Mouse (Mus musculus) forebrain, embryonic 15.5 days (tissue): ENCODE measurements around the gene Rad51. TPM values are rescaled to one million over a fixed set of nuclear protein-coding genes. Genes with fewer than 3 reads are reported as not detected.

ENCODE experiments used
- ATAC-seq: fragments of 200-750 bp; cut with Nextera tagmentation; replicated peaks from 2 replicates; pipeline ENCODE4 v1.8.0; 2017; ENCODE audit warnings: mild to moderate bottlenecking, moderate TSS enrichment, moderate library complexity
- H3K27ac ChIP-seq: fragments of 300-500 bp; sonication (generic); replicated peaks from 2 replicates; pipeline ENCODE4 v1.5.1; 2015; ENCODE audit warnings: mild to moderate bottlenecking, inconsistent platforms
- H3K27me3 ChIP-seq: fragments of 300-500 bp; sonication (generic); 2 replicates; pipeline ENCODE4 v1.6.1; 2015; ENCODE audit warnings: inconsistent platforms
- H3K36me3 ChIP-seq: fragments of 300-500 bp; sonication (generic); 2 replicates; pipeline ENCODE4 v1.6.1; 2015; ENCODE audit warnings: mild to moderate bottlenecking, inconsistent platforms
- H3K4me1 ChIP-seq: fragments of 300-500 bp; sonication (generic); 2 replicates; pipeline ENCODE4 v1.6.1; 2015; ENCODE audit warnings: inconsistent platforms
- H3K4me2 ChIP-seq: fragments of 300-500 bp; sonication (generic); replicated peaks from 2 replicates; pipeline ENCODE4 v1.6.1; 2015; ENCODE audit warnings: mild to moderate bottlenecking, inconsistent platforms
- H3K4me3 ChIP-seq: fragments of 300-500 bp; sonication (generic); 2 replicates; pipeline ENCODE4 v1.5.1; 2015; ENCODE audit warnings: mild to moderate bottlenecking, inconsistent platforms
- H3K9ac ChIP-seq: fragments of 300-500 bp; sonication (generic); replicated peaks from 2 replicates; pipeline ENCODE4 v1.6.1; 2015; ENCODE audit warnings: mild to moderate bottlenecking, inconsistent platforms
- H3K9me3 ChIP-seq: fragments of 300-500 bp; sonication (generic); 2 replicates; pipeline ENCODE4 v1.6.1; 2016; ENCODE audit warnings: inconsistent platforms
- WGBS: fragments of 180-500 bp; shearing (Covaris S2); methylation state at CpG from one replicate; pipeline ENCODE4 v1.1.7; 2015; ENCODE audit warnings: mixed read lengths; 5-methylcytosine and 5-hydroxymethylcytosine counted together
- polyA plus RNA-seq: library from polyadenylated mRNA; unstranded; fragments of >200 nt; fragmentation: Nextera tagmentation; extraction: Ambion mirVana; gene quantifications from 2 replicates; pipeline ENCODE4 v1.2.1, GENCODE M21; 2015

Rad51 gene
- 18.7 and 24.0 TPM in 2 replicates for polyA plus RNA-seq

DNA sequence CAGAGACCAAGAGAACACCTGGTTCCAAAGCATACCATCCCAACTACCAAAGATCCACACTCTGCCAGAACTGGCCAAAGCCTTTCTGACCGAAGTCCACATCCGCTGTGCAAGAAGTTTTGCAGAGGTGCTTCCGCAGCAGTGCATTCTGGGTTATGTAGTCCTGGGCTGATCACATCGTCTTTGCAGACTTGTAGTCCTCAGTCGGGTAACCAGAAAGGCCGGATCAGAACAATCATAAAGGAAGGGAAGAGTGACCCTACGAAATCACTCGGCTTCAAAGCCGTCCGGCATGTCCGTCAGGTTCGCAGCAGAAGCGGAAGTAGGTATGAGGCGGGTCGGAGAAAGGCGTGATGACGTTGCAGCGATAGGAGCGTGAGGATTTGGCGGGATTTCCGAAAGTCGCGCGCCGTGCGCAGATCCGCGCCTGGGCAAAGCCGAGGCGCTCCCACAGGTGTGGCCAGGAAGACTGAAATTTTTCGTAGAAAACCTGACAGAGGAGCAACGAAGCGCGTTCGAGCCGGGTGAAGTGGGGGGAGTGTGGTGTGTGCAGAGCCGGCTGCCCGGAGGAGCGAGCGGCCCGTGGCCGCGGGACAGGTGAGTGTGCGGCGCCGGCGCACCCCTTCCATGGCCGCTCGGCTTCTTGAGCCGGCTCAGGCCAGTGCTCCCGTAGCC is at the start of gene Rad51:
Rad51 (plus strand) TSS at position 356 of the 675 bp plus-strand sequence.
- Histone ChIP-seq H3K4me3 (peak within 1 kb of the TSS; percentile 64), H3K36me3 (no peaks in the 10 kb centered on the region), H3K9ac (peak within 1 kb of the TSS; percentile 56), H3K4me2 (peak within 1 kb of the TSS; percentile 90), H3K4me1 (peaks cover 13% of the 10 kb centered on the region), H3K9me3 (no peaks in the 10 kb centered on the region), H3K27me3 (no peaks in the 10 kb centered on the region), H3K27ac (peak within 1 kb of the TSS; percentile 85)
- under 1% methylated on average over 51 of the region's 51 CpGs for WGBS
- peak; percentile 95 for ATAC-seq

GRCm38 (mm10) chr2:119072397-119072796 is 40.2 kb upstream of the Rad51 start:
- Histone ChIP-seq H3K27me3 (no peaks in the 10 kb centered on the region), H3K4me2 (no peak overlapping the region), H3K4me1 (no peaks in the 10 kb centered on the region), H3K27ac (no peak overlapping the region), H3K9me3 (no peaks in the 10 kb centered on the region), H3K4me3 (no peak overlapping the region), H3K9ac (no peak overlapping the region), H3K36me3 (peaks cover 13% of the 10 kb centered on the region)
- no peak for ATAC-seq
- WGBS = 89% methylated on average over 4 of the region's 4 CpGs

- Histone ChIP-seq H3K9ac (no peak overlapping the region), H3K4me3 (no peak overlapping the region), H3K4me2 (no peak overlapping the region), H3K27ac (no peak overlapping the region), H3K36me3 (peaks cover 8% of the 10 kb centered on the region), H3K4me1 (no peaks in the 10 kb centered on the region), H3K9me3 (no peaks in the 10 kb centered on the region), H3K27me3 (no peaks in the 10 kb centered on the region)
- 91% methylated on average over 2 of the region's 2 CpGs for WGBS
- ATAC-seq = no peak
These were observed 26.4 kb upstream of the Rad51 start for GRCm38 (mm10) chr2:119086156-119086555.

- Histone ChIP-seq H3K9me3 (no peaks in the 10 kb centered on the region), H3K4me2 (no peak overlapping the region), H3K4me3 (no peak overlapping the region), H3K9ac (no peak overlapping the region), H3K4me1 (no peaks in the 10 kb centered on the region), H3K27ac (no peak overlapping the region), H3K36me3 (0 out of 2 replicates have a peak, but pooled peaks cover 3% of the 10 kb centered on the region), H3K27me3 (no peaks in the 10 kb centered on the region)
- ATAC-seq = no peak
These were observed 11.0 kb upstream of the Rad51 start for GRCm38 (mm10) chr2:119101552-119101951.

GRCm38 (mm10) chr2:119106583-119106982 is 6.0 kb upstream of the Rad51 start:
- peaks cover 2% of the 10 kb centered on the region for H3K4me1 ChIP-seq
- 84% methylated on average over 5 of the region's 5 CpGs for WGBS
- ATAC-seq = no peak
- no peak overlapping the region for H3K27ac ChIP-seq
- no peak overlapping the region for H3K9ac ChIP-seq
- no peaks in the 10 kb centered on the region for H3K9me3 ChIP-seq
- H3K4me2 ChIP-seq = no peak overlapping the region
- H3K27me3 ChIP-seq = no peaks in the 10 kb centered on the region
- no peak overlapping the region for H3K4me3 ChIP-seq
- H3K36me3 ChIP-seq = 0 out of 2 replicates have a peak, but pooled peaks cover 3% of the 10 kb centered on the region

- Histone ChIP-seq H3K4me2 (no peak overlapping the region), H3K4me3 (no peak overlapping the region), H3K4me1 (peaks cover 12% of the 10 kb centered on the region), H3K27me3 (no peaks in the 10 kb centered on the region), H3K27ac (no peak overlapping the region), H3K9me3 (no peaks in the 10 kb centered on the region), H3K9ac (no peak overlapping the region), H3K36me3 (0 out of 2 replicates have a peak, but pooled peaks cover 3% of the 10 kb centered on the region)
- no peak for ATAC-seq
- WGBS = 65% methylated on average over 4 of the region's 4 CpGs
These were observed 4.0 kb upstream of the Rad51 start for GRCm38 (mm10) chr2:119108554-119108953.

GRCm38 (mm10) chr2:119111060-119111459 is 1.5 kb upstream of the Rad51 start:
- Histone ChIP-seq H3K4me3 (no peak overlapping the region), H3K4me1 (peaks cover 13% of the 10 kb centered on the region), H3K36me3 (no peaks in the 10 kb centered on the region), H3K4me2 (no peak overlapping the region), H3K27ac (no peak overlapping the region), H3K27me3 (no peaks in the 10 kb centered on the region), H3K9ac (no peak overlapping the region), H3K9me3 (no peaks in the 10 kb centered on the region)
- WGBS = 89% methylated on average over 3 of the region's 3 CpGs
- no peak for ATAC-seq

GRCm38 (mm10) chr2:119113121-119113925 is 730 bp downstream of the Rad51 start:
- Histone ChIP-seq H3K9ac (peak overlapping the region; percentile 56), H3K4me1 (peaks cover 13% of the 10 kb centered on the region), H3K9me3 (no peaks in the 10 kb centered on the region), H3K27me3 (no peaks in the 10 kb centered on the region), H3K4me3 (peak overlapping the region; percentile 64), H3K27ac (no peak overlapping the region), H3K36me3 (no peaks in the 10 kb centered on the region), H3K4me2 (peak overlapping the region; percentile 90)
- 12% methylated on average over 20 of the region's 20 CpGs for WGBS
- ATAC-seq = no peak; the same call in 1 of the 2 replicates

- no peak overlapping the region for H3K4me2 ChIP-seq
- WGBS = 91% methylated on average over 5 of the region's 5 CpGs
These were observed 23.8 kb downstream of the Rad51 start for GRCm38 (mm10) chr2:119136346-119136898.

DNA sequence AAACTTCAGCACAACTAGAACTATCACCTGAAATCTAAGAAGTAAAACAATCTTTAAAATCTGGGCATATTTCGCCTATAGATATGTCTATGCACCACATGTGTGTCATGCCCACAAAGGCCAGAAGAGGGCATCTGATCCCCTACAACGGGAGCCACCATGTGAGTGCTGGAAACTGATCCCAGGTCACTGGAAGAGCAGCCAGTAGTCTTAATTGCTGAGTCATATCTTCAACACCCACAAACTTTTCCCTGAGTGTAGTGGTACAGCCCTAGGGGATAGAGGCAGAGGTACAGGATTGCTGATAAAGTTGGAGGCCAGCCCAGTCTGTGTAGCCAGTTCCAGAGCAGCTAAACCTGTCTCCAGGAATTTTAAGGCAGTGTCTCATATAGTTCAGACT is 32.6 kb downstream of the Rad51 start:
- peaks cover 96% of the 10 kb centered on the region for H3K36me3 ChIP-seq
- no peak overlapping the region for H3K4me3 ChIP-seq
- WGBS = 84% methylated on average over 2 of the region's 2 CpGs
- ATAC-seq = no peak
- no peaks in the 10 kb centered on the region for H3K9me3 ChIP-seq
- no peaks in the 10 kb centered on the region for H3K4me1 ChIP-seq
- H3K4me2 ChIP-seq = no peak overlapping the region
- H3K27me3 ChIP-seq = no peaks in the 10 kb centered on the region
- H3K27ac ChIP-seq = no peak overlapping the region
- no peak overlapping the region for H3K9ac ChIP-seq

More at GRCm38 (mm10) chr2:119136346-119136898, 23.8 kb downstream of the Rad51 start:
- no peak for ATAC-seq
- Histone ChIP-seq H3K27ac (no peak overlapping the region), H3K9ac (no peak overlapping the region), H3K36me3 (peaks cover 64% of the 10 kb centered on the region), H3K4me3 (no peak overlapping the region), H3K4me1 (no peaks in the 10 kb centered on the region), H3K27me3 (no peaks in the 10 kb centered on the region), H3K9me3 (no peaks in the 10 kb centered on the region)

DNA sequence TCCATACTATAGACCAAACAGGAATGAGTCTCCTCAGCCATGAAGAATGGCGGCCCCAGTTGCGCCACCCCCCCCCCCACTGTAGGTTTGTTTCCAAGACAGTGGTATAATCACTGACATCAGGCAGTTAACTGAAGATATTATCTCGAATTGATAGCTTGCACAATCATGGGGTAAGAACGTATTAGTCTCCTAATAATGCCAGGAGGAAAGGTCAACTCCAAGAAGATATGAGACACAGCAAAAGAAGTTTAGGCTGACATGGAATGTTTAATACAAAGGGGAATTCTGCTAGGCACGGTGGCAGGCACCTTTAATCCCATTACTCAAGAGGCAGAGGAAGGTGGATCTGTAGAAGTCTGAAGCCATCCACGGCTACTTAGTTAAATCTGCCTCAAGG is 33.8 kb downstream of the Rad51 start:
- no peak for ATAC-seq
- H3K4me3 ChIP-seq = no peak overlapping the region
- 89% methylated on average over 6 of the region's 6 CpGs for WGBS
- no peaks in the 10 kb centered on the region for H3K27me3 ChIP-seq
- H3K27ac ChIP-seq = no peak overlapping the region
- H3K36me3 ChIP-seq = peaks cover 95% of the 10 kb centered on the region
- H3K9ac ChIP-seq = no peak overlapping the region
- no peaks in the 10 kb centered on the region for H3K4me1 ChIP-seq
- no peak overlapping the region for H3K4me2 ChIP-seq
- no peaks in the 10 kb centered on the region for H3K9me3 ChIP-seq

DNA sequence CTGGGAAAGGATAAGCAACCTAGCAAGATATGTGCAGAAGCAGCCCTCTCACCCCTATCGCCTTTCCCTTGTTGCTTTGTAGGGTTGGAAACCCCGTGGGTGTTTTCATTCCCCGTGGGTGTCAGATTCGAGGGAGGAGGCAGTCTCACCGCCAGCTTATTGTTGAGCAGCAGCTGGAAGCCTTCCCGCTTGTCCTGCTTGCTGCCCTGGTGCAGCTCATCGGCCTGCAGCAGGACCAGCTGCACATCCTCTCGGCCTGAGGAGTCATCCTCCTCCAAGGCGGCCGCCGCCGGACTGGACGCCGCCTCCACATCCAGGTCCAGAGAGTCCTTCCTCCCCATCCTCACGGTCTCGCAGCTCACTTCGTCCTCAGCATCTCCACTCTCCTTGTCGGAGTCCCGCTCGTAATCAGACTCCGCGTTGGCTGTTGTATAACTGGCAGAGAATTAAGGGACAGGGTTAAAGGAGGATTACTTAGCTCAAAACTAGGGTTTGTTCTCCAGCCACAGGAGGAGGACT is 34.6 kb downstream of the Rad51 start:
- Histone ChIP-seq H3K4me2 (no peak overlapping the region), H3K27me3 (no peaks in the 10 kb centered on the region), H3K9me3 (no peaks in the 10 kb centered on the region), H3K4me1 (no peaks in the 10 kb centered on the region), H3K4me3 (no peak overlapping the region), H3K9ac (no peak overlapping the region), H3K27ac (no peak overlapping the region), H3K36me3 (peaks cover 95% of the 10 kb centered on the region)
- WGBS = 88% methylated on average over 22 of the region's 22 CpGs
- ATAC-seq = no peak
